Mouse (Mus musculus): ENCODE data around the gene Olfr586.

Gene Olfr586

DNA sequence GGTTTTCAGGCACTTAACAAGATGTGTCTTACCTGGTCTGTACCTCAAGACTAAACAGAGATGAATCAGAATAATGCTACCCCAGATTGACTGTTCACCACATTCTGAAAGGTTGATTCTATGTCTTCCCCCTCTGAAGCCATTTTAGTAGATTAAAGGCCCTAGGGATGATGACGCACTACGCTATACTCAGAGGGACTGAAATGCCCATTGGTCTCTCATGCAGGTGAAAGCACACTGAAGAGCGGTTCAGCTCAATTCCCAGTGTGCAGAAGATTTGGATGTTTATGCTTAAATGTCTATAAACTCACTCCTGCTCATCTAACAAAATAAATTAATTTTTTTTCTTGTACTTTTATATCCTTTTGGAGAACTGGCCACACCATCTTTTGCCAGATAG, at the start of gene Olfr586:
Gene Olfr586 (minus strand): TSS at position 101 of the 400 bp plus-strand sequence.
- no peak for DNase-seq

DNA sequence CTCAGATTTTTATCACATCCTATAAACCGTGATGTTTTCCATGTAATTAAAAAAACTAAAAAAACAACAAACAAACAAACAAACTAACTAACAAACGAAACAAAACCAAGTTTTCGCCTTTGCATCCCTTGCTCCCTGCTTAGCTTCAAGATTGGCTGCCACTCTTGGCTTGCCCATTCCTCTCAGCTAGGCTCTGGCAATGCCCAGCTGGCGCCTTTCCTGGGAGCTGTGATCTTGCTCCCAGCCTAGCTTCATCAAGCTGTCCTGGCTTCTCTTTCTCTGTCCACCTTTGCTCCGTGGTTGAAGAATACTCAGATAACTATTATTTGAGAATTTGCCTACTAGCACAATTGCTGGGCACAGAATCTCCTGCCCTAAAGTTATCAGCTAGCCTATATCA, 44.3 kb upstream of the Olfr586 start:
- no peak for DNase-seq

DNA sequence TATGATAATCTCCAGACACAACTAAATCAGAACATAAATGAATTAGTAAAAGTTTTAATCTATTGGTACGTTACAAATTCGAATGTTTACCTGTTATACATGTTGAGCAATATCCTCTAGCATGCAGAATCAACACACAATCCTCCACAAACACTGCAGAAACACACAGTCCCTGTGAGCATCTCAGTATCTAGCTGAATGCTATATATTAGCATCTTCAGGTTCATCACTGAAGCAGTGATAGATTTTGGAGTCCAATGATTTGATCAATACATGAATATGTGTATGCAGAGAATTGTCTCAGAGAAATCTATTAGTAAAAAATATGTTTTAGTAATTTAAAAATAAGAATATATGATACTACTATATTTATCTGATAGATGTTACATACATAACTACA, 30.8 kb upstream of the Olfr586 start, which contains the start of gene Olfr589:
Gene Olfr589 (minus strand): TSS at position 101 of the 400 bp plus-strand sequence.
- no peak for DNase-seq

DNA sequence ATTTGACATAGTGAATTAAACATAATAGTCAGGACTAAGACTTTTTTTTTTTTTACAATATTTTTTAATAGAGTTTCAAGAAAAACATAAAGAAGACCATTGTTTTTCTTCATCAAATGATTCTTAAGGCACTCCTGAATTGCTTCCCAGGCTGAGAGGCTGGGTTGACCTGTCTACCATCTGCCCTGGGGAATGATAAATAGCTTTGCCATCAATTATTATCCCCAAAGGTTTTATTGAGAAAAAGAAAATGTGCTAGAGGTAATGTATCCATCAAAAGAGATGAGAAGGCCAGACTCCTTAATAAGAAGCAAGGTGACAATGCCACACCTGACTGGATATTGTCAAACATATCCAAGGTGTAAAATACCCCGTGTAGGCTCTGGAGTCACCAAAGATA, 15.1 kb upstream of the Olfr586 start, which contains the start of gene Olfr588-ps1:
Gene Olfr588-ps1 (plus strand): TSS at position 301 of the 400 bp plus-strand sequence.
- no peak for DNase-seq

DNA sequence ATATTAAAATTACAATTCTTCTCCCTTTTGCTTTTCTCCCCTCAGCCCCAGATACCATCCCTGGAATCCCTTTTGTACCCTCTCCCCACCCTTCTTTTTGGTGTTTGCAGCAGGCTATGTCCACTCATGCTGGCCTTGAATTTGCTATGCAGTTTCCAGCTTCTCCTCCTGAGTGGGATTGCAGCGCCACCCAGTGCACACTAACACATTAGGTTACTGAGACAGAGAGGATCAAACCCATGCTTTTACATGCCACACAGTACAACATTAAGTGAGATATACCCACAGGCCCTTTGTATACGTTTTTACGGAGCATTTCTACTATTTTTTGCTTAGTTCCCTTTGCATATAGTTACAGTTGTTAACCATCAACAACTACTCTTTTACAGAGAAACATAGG, 6.0 kb downstream of the Olfr586 start:
- DNase-seq: no peak

DNA sequence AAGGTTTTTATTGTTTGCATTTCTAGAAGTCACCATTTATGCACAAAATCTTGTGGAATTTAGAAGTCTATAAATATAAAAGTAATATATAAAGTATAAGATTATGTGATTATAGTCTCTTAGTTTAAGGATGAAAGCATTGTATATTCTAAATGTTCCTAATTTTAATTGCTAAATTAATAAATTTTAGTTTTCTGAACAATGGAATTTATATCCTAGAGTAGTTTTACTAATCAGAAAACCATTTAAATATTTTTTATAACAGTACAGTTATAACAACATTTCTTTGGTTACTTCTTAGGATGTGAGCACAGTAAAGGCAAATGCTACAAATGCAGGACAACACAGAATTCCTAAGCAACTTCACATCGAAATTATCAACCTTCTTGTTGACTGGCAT, 28.0 kb downstream of the Olfr586 start, which contains the start of gene Olfr585:
Gene Olfr585 (plus strand): TSS at position 301 of the 400 bp plus-strand sequence.
- DNase-seq: no peak

DNA sequence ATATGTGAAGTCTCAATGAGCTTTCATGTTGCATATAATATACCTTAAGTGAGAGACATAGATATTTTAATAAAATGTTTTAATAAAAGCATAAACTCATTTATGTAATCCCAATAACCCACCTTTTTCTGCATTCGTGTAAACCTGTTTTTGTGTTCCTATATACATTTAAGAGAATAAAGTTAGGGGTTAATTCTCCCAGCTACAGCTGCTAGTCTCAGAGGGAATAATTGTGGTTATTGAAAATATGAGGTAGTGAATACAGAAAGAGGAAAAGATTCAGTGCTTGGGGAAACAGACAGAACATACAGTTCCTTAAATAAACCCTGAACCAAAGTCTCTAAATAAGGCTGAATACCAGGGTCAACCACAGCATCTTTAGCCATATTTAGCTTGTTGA, 43.9 kb downstream of the Olfr586 start, which contains the start of gene Olfr584:
Gene Olfr584 (plus strand): TSS at position 301 of the 400 bp plus-strand sequence.
- no peak for DNase-seq

Measured in kidney, postnatal 25 days (tissue).